Mouse (Mus musculus) forebrain, postnatal 0 days (tissue): ENCODE results near the gene Kcnb1. TPM values are rescaled to one million over a fixed set of nuclear protein-coding genes. Genes with fewer than 3 reads are reported as not detected.

Source experiments
- ATAC-seq: fragments of 200-750 bp; cut with Nextera tagmentation; 2 replicates; pipeline ENCODE4 v1.8.0; 2017; ENCODE audit warnings: mild to moderate bottlenecking, moderate library complexity
- DNase-seq: peaks from one replicate; pipeline ENCODE4 v3.0.0-alpha.2; 2015
- H3K27ac ChIP-seq: fragments of 300-500 bp; sonication (generic); 2 replicates; pipeline ENCODE4 v1.5.1; 2014; ENCODE audit warnings: low read depth, mild to moderate bottlenecking, antibody characterized with exemption, low read length, moderate library complexity, mixed read lengths
- H3K27me3 ChIP-seq: fragments of 300-500 bp; sonication (generic); 2 replicates; pipeline ENCODE4 v1.6.1; 2014; ENCODE audit warnings: mild to moderate bottlenecking, low read length, mixed read lengths; ENCODE audit not compliant: insufficient read depth
- H3K36me3 ChIP-seq: fragments of 300-500 bp; sonication (generic); 2 replicates; pipeline ENCODE4 v1.6.1; 2014; ENCODE audit warnings: mild to moderate bottlenecking, moderate library complexity; ENCODE audit not compliant: insufficient read depth
- H3K4me1 ChIP-seq: fragments of 300-500 bp; sonication (generic); 2 replicates; pipeline ENCODE4 v1.6.1; 2014; ENCODE audit warnings: antibody characterized with exemption; ENCODE audit not compliant: insufficient read depth
- H3K4me2 ChIP-seq: fragments of 300-500 bp; sonication (generic); 2 replicates; pipeline ENCODE4 v1.6.1; 2014; ENCODE audit warnings: low read depth, mild to moderate bottlenecking, moderate library complexity
- H3K4me3 ChIP-seq: fragments of 300-500 bp; sonication (generic); 2 replicates; pipeline ENCODE4 v1.5.1; 2014; ENCODE audit warnings: low read depth, low read length, mixed read lengths
- H3K9ac ChIP-seq: fragments of 300-500 bp; sonication (generic); 2 replicates; pipeline ENCODE4 v1.6.1; 2014; ENCODE audit warnings: mild to moderate bottlenecking
- H3K9me3 ChIP-seq: fragments of 300-500 bp; sonication (generic); 2 replicates; pipeline ENCODE4 v1.6.1; 2016; ENCODE audit warnings: low read length
- CTCF ChIP-seq: sonication (generic); IDR thresholded peaks from 2 replicates; pipeline ENCODE4 v1.5.1; 2016; ENCODE audit warnings: antibody characterized with exemption, control low read depth, low read depth
- WGBS: fragments of 180-500 bp; shearing (Covaris S2); extraction: QIAGEN DNeasy Blood & Tissue Kit; methylation state at CpG from one replicate; pipeline ENCODE4 v1.1.7; 2014; 5-methylcytosine and 5-hydroxymethylcytosine counted together
- polyA plus RNA-seq: library from polyadenylated mRNA; unstranded; fragments of >200 nt; fragmentation: Nextera tagmentation; extraction: Ambion mirVana; gene quantifications from 2 replicates; pipeline ENCODE4 v1.2.1, GENCODE M21; 2015
- total RNA-seq: library from RNA; depleted of rRNA; stranded (reverse); fragments of >200 nt; gene quantifications from 2 replicates; pipeline ENCODE4 v1.2.3, GENCODE M21; 2014

Gene Kcnb1
- total and polyA plus RNA-seq, 2 experiments from 2014 or later, result 4.1 to 21.8 TPM

DNA sequence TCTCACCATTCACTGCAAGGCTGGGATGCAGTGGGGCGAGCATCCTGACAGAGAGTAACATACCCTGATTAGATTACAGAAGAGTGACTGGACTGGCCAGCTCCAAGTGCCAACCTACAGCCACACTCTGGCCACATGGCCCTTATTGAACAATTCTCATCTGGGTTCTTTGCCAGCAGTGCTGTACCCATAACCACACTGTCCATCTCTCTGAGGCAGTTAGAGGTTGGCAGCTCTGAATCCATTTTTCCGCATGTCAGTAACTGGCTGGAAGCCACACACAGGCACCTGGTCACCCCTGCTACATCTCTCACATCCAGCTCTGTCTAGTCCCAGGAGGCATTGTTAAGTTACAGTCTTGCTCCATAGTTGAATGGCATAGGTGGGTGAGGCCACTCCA is 46.0 kb downstream of the Kcnb1 start:
- no peaks in the 10 kb centered on the region for H3K36me3 ChIP-seq
- H3K4me2 ChIP-seq, result no peak overlapping the region
- WGBS, result 76% methylated on average over 2 of the region's 2 CpGs
- H3K27ac ChIP-seq, result no peak overlapping the region
- no peaks in the 10 kb centered on the region for H3K27me3 ChIP-seq
- no peak overlapping the region for H3K4me3 ChIP-seq
- no peak for TF ChIP-seq CTCF
- no peak for ATAC-seq
- H3K9me3 ChIP-seq, result no peaks in the 10 kb centered on the region
- 0 out of 2 replicates have a peak, but pooled peaks cover 2% of the 10 kb centered on the region for H3K4me1 ChIP-seq
- H3K9ac ChIP-seq, result no peak overlapping the region
- no peak for DNase-seq

DNA sequence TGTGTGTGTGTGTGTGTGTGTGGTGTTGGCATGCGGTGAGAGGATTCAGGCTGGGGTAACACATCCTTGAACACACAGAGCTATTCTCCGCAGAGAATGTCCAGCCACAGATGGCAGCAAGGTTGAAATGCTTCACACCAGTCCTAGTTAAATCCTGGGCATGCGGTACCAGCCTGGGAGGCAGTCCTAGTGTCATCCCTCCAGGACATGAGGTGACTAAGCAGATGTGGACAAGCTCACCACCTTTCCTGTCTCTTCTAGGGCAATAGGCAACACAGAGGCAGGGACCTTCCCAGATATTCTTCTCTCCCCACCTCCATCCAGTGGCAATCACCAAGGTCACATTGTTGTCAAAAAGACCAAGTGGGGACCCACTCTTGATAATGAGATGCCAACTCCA is 47.7 kb downstream of the Kcnb1 start:
- DNase-seq, result no peak
- 91% methylated on average over 3 of the region's 3 CpGs for WGBS

DNA sequence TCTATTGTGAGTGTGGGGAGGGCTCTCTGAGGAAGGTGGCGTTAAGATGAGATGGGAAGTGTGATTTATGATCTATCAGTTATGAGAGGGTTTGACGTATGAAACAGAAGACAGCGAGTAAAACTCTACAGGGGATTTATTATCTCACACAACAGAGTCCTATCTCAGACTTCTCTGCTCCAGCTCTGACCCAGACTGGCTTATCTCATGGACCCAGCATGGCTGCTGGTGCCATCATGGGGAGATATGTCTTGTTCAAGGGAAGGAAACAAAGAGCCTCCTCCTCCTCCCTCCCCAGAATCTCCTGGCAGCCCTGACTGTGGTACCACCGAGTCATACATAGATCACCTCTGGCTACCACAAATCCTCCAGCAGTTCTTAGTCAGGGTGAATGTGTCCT is 48.1 kb downstream of the Kcnb1 start:
- ATAC-seq (no peak), DNase-seq (no peak)
- H3K36me3 ChIP-seq, result no peaks in the 10 kb centered on the region
- no peak overlapping the region for H3K4me3 ChIP-seq
- TF ChIP-seq CTCF, result no peak
- no peaks in the 10 kb centered on the region for H3K27me3 ChIP-seq
- H3K4me1 ChIP-seq, result peaks cover 15% of the 10 kb centered on the region
- no peak overlapping the region for H3K27ac ChIP-seq
- no peak overlapping the region for H3K4me2 ChIP-seq
- no peak overlapping the region for H3K9ac ChIP-seq
- 87% methylated on average over 4 of the region's 4 CpGs for WGBS
- H3K9me3 ChIP-seq, result no peaks in the 10 kb centered on the region

More for the DNA sequence above, 47.7 kb downstream of the Kcnb1 start:
- no peaks in the 10 kb centered on the region for H3K9me3 ChIP-seq
- TF ChIP-seq CTCF, result no peak
- H3K4me1 ChIP-seq, result peaks cover 11% of the 10 kb centered on the region
- no peak overlapping the region for H3K9ac ChIP-seq
- H3K27ac ChIP-seq, result no peak overlapping the region
- no peak for ATAC-seq
- no peak overlapping the region for H3K4me2 ChIP-seq
- H3K4me3 ChIP-seq, result no peak overlapping the region
- no peaks in the 10 kb centered on the region for H3K36me3 ChIP-seq
- no peaks in the 10 kb centered on the region for H3K27me3 ChIP-seq

DNA sequence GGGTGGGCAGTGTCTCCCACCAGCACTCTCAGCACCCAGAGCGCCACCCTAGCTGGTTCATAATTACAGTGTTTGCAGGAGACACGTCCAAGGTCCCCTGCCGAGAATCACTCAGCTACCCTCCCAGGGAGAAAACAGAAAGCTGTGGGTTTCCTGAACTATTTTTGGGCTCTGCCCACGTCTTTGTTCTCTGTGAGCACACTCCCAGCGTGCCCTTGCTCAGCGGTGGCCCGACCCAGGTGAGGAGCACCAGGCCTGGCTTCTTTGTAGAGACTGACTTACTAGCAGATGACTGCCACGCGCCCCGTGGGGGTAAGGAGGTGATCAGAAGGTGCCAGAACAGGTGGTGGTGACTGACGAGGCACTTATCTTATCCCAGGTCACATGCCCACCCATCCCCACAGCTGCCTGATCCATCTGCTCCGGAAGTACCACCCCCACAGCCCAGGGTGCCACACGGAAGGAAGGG is 50.1 kb downstream of the Kcnb1 start:
- H3K9ac ChIP-seq, result no peak overlapping the region
- H3K27me3 ChIP-seq, result no peaks in the 10 kb centered on the region
- DNase-seq, result no peak
- no peak overlapping the region for H3K27ac ChIP-seq
- ATAC-seq, result no peak
- no peak for TF ChIP-seq CTCF
- H3K4me2 ChIP-seq, result no peak overlapping the region
- 60% methylated on average over 13 of the region's 13 CpGs for WGBS
- H3K4me3 ChIP-seq, result no peak overlapping the region
- no peaks in the 10 kb centered on the region for H3K36me3 ChIP-seq
- H3K9me3 ChIP-seq, result no peaks in the 10 kb centered on the region
- peaks cover 20% of the 10 kb centered on the region for H3K4me1 ChIP-seq

DNA sequence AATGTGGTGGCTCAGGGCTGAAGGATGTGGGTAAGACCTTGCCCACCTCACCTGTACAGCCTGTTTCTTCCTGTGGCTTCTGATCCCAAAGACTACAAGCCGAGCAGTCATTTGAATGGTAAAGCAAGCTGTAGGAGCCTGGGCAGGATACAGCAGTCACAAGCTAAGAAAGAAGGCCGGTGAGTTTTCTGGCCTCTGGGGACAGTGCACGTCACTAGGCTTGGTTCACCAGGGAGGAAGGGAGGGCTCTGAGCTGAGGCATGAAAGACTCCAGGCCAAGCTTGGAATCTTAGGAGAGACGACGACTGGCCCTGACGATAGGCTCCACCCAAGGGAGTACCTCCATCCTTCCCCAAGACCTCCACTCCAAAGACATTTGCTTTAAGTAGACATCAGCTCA is 51.3 kb downstream of the Kcnb1 start:
- ATAC-seq, result no peak
- Histone ChIP-seq H3K9ac (no peak overlapping the region), H3K36me3 (no peaks in the 10 kb centered on the region), H3K4me2 (no peak overlapping the region), H3K4me1 (peaks cover 20% of the 10 kb centered on the region), H3K9me3 (no peaks in the 10 kb centered on the region), H3K27me3 (no peaks in the 10 kb centered on the region), H3K27ac (no peak overlapping the region), H3K4me3 (no peak overlapping the region)
- no peak for TF ChIP-seq CTCF
- no peak for DNase-seq
- 76% methylated on average over 6 of the region's 6 CpGs for WGBS

DNA sequence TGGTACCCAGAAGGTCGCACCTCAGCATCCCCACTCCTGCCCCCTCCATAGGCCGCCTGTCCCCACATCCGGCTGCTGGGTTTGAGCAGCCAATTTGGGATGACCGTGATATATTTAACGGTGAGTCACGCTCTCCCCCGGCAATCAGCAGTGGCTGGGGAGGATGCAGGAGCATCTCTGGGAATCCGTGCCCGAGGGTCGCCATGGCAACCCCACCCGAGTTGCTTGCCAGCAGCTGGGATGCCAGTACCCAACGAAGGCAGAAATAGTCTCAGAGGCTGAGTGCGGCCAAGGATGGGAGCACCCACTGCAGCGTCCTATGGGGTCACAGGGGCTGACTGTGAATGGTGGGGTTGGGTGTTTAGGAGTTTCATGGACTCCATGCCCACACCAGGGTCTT is 53.0 kb downstream of the Kcnb1 start:
- no peaks in the 10 kb centered on the region for H3K9me3 ChIP-seq
- peaks cover 20% of the 10 kb centered on the region for H3K4me1 ChIP-seq
- no peaks in the 10 kb centered on the region for H3K36me3 ChIP-seq
- H3K4me2 ChIP-seq, result peak overlapping the region; percentile 17
- ATAC-seq (peak; percentile 96), DNase-seq (peak; percentile 93)
- no peaks in the 10 kb centered on the region for H3K27me3 ChIP-seq
- peak overlapping the region; percentile 69 for H3K27ac ChIP-seq
- TF ChIP-seq CTCF, result no peak
- H3K4me3 ChIP-seq, result no peak overlapping the region
- WGBS, result 19% methylated on average over 14 of the region's 14 CpGs
- peak overlapping the region; percentile 35; the same call in 1 of the 2 replicates for H3K9ac ChIP-seq

DNA sequence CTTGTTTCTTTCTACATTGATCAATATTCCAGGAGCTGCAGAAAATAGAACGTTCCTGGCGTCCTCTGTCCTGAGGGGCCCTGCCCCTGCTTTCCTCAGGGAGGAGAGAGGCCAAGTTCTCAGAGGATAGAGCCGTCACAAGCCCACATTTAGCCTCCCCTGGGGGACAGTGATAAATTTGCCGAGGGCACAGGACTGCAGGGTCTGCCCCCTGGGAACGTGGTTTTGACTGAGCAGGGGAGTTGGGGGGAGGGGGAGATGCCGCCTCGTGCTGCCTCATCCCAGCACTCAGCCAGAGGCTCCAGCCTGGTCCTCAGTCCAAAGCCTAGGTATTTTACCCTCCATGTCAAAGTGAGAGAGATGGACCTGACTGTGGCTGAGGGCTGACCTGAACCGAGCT is 57.9 kb downstream of the Kcnb1 start:
- no peaks in the 10 kb centered on the region for H3K9me3 ChIP-seq

More for the DNA sequence above, 57.9 kb downstream of the Kcnb1 start:
- Histone ChIP-seq H3K27me3 (no peaks in the 10 kb centered on the region), H3K4me2 (no peak overlapping the region), H3K36me3 (no peaks in the 10 kb centered on the region), H3K4me3 (no peak overlapping the region), H3K9ac (no peak overlapping the region), H3K27ac (no peak overlapping the region), H3K4me1 (peaks cover 25% of the 10 kb centered on the region)
- 64% methylated on average over 8 of the region's 8 CpGs for WGBS
- TF ChIP-seq CTCF, result no peak
- DNase-seq (no peak), ATAC-seq (no peak)
